Mouse (Mus musculus): ENCODE data around the gene Ado.

Ado gene

DNA sequence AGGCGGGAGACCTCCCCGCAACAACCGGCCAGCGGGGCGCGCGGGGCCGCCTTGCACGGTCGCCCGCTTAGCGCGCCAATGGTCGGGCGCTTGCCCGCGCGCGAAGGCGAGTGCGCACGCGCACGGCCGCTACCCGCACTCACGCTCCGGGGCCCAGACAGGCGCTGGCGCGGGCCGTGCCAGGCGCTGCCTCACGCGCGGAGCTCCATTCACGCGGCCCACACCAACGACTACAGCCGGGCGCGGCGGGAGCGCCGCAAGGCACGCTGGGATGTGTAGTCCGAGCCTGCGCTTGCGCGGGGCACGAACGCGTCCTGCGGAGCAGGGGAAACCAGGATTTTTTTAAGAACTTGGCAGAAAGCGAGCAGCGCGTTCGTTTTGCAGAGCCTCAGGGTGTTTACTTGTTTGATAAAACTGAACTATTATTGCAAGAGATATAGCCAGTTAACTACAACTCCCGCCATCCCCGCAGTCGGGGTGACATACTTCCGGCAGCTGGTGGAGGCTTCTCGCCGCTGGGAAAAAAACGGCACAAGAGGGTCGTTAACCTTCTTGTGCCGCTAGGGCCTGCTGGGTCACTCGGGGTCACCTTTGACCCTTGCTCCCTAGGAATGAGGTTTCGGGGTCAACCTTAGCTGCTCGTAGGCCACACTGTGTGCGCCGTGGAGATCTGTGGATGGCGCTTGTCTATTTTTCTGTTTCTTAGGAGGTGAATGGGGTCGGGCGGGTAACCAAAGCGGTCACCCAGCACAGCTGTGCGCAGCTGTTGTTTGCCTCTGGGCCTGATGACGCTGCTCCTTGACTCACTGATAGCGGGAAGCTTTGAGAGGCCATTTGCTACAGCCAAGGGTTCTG is at the start of gene Ado:
Gene Ado, minus strand, starts transcription at position 79 of the 855 bp plus-strand sequence.
- no peak for DNase-seq (ENCODE audit: extremely low read depth, low read depth, low spot score)

DNA sequence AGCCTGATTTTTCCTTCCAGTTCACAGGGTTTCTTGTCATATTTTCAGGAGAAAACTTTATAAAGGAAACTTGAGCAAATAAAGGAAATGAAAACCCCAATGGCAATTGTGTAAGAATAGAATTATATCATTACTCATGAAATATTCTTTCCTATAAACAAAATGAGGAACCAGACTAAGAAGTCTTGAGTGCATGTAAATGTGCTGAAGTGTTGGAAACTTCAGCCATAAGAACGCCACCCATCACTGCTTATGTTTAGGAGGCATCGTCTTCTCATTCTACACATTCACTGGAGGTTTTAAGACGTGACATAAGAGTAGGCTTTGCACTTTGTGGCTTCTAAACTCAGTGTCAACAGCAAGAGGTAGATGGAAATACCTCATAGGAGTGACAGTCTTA is 46.5 kb upstream of the Ado start:
- no peak for DNase-seq (ENCODE audit: extremely low read depth, low read depth, low spot score)

DNA sequence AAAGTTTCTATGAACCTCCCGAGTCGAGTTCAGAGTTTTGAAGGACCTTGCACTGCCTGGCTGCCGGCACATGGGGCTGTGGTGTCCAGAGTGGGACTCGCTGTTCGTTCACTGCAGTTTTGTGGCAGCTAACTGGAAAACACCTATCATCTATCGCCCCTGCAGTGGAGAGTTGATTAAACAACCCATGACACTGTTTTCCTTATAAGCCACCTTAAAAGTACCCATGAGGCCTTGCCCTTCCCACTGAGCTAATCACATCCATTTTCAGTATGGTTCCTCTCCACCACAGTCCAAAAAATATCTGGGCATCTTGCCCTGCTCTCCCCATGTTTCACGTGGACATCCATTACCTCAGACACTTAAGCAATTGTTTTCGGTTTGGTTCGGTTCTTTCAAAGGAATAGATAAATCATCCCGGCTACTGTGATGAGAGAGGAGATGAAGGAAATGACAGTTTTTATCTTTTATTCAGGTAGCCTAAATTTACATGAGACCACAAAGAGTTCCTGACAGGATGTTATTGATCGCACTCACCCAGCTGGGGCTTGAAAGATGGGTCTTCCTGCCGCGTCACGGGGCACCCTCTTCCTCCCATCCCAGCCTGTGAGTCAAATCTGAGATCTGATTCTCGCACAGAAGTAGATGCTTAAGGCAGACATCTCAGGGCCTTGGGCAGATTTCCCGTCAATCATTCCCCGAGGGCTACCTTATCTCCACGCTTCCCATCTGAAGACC is 37.3 kb upstream of the Ado start:
- DNase-seq (ENCODE audit: extremely low read depth, low read depth, low spot score) = no peak

GRCm38 (mm10) chr10:67581698-67582285 is 33.0 kb upstream of the Ado start:
- DNase-seq (ENCODE audit: extremely low read depth, low read depth, low spot score) = no peak

DNA sequence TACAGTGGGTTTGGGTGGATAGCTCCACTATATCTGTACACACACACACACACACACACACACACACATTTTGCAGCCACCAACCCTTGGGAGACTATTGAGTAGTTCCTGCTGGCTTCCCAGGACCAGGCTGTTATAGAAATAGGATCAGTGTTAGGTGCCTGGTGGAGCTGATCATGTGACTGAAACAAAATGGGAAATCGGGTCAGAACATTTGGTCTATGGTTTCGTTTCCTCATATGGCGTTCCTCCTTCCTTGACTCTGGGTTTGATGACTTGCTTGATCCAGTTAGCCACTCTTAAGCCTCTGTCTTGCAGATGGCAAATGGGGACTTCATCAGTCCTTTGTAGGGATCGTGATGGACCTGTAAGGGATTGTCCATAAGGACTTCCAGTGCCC is 31.1 kb upstream of the Ado start:
- no peak for DNase-seq (ENCODE audit: extremely low read depth, low read depth, low spot score)

DNA sequence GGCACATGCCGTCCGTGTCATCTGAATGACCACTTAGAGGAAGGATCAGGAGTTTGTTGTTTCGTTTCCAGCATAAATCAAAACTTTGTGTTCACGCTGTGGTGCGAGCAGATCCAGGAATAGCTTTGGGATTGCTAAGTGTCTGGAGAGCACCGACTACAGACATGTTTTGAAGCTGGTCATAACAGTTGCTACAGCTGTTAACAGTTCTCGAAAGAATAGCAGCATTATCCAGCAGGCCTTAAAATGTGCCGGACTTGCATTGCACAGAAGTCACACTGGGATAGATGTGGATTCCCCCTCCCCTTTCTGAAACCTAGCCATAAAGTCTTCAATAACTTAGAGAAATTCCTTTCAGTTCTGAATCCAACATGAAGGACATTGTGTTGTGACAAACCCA is 24.6 kb upstream of the Ado start:
- DNase-seq (ENCODE audit: extremely low read depth, low read depth, low spot score) = no peak

GRCm38 (mm10) chr10:67571443-67571842 is 22.7 kb upstream of the Ado start:
- no peak for DNase-seq (ENCODE audit: extremely low read depth, low read depth, low spot score)

GRCm38 (mm10) chr10:67569539-67569938 is 20.8 kb upstream of the Ado start:
- DNase-seq (ENCODE audit: extremely low read depth, low read depth, low spot score) = no peak

DNA sequence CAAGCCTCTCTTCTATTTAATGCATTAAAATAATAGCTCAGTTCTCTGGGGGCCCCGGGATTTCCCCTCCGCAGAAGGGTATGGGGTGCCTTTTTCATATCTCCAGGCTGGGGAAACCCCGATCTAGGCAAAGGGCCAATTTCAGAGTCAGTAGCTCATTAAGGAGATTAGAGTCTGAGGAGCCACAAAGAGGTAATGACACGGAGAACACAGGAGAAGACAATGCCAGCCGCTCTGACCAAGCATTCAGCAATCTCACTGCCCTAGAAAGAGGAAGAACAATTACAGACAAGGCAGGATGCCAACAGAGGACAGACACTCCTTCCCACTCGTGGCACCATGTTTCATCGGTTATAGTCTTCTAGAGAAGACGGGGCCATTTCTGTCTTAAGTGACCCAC is 17.3 kb upstream of the Ado start:
- DNase-seq (ENCODE audit: extremely low read depth, low read depth, low spot score) = no peak

- DNase-seq (ENCODE audit: extremely low read depth, low read depth, low spot score) = no peak
Measured at GRCm38 (mm10) chr10:67564509-67564908, 15.8 kb upstream of the Ado start.

- no peak for DNase-seq (ENCODE audit: extremely low read depth, low read depth, low spot score)
Measured at GRCm38 (mm10) chr10:67561185-67561584, 12.4 kb upstream of the Ado start.

DNA sequence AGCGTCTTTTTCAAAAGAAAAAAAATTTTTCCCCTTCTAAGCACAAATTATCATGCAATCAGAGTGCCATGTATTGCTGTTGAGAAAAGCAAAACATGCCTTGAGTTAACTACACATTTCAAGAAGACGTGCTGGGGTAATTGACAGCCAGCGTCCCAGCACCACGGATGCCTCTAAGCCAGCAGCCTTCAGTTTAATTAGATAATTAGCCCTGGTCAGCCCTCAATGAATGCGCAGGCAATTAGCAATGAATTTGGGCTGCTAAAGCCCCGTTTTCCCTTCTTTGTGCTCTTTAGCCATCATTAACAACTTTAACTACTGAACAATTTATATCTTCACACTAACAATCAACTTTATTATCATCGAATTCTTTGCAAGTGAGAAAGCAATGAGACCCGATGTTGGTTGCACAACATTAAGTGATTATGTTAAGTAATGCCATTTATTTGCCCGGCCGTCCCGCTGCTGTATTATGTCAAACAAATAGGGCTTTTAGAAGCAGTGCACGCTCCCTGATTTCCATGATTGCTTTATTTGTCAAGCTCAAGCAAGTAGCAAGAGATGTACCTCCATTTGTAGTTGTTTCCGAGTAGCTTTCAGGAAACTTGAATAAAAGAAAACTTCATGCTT is 11.1 kb upstream of the Ado start:
- DNase-seq (ENCODE audit: extremely low read depth, low read depth, low spot score) = no peak

GRCm38 (mm10) chr10:67558053-67558452 is 9.3 kb upstream of the Ado start:
- no peak for DNase-seq (ENCODE audit: extremely low read depth, low read depth, low spot score)

GRCm38 (mm10) chr10:67548261-67548854 is 397 bp downstream of the Ado start:
- DNase-seq (ENCODE audit: extremely low read depth, low read depth, low spot score) = no peak

GRCm38 (mm10) chr10:67547850-67548260 is 900 bp downstream of the Ado start:
- DNase-seq (ENCODE audit: extremely low read depth, low read depth, low spot score) = no peak

GRCm38 (mm10) chr10:67540591-67540990 is 8.2 kb downstream of the Ado start:
- no peak for DNase-seq (ENCODE audit: extremely low read depth, low read depth, low spot score)

GRCm38 (mm10) chr10:67539401-67539730 is 9.4 kb downstream of the Ado start:
- no peak for DNase-seq (ENCODE audit: extremely low read depth, low read depth, low spot score)

- no peak for DNase-seq (ENCODE audit: extremely low read depth, low read depth, low spot score)
Measured at GRCm38 (mm10) chr10:67538585-67539400, 10.0 kb downstream of the Ado start.

GRCm38 (mm10) chr10:67538106-67538505 is 10.6 kb downstream of the Ado start:
- no peak for DNase-seq (ENCODE audit: extremely low read depth, low read depth, low spot score)
